Mouse (Mus musculus): ENCODE results near the gene Hrc.

Hrc gene

GRCm38 (mm10) chr7:45365742-45366651 lies 30.9 kb downstream of the Hrc start:
- peak; percentile 44 for DNase-seq (ENCODE audit: low read depth)

- no peak for DNase-seq (ENCODE audit: low read depth)
These were observed 31.5 kb downstream of the Hrc start, which contains the start of gene Ppfia3 for GRCm38 (mm10) chr7:45366652-45367019. Ppfia3 (minus strand) TSS chr7:45367019.

GRCm38 (mm10) chr7:45367020-45367880 lies 32.2 kb downstream of the Hrc start:
- peak; percentile 97 for DNase-seq (ENCODE audit: low read depth)

GRCm38 (mm10) chr7:45368178-45368577 lies 33.1 kb downstream of the Hrc start:
- DNase-seq (ENCODE audit: low read depth) = no peak

- peak; percentile 33 for DNase-seq (ENCODE audit: low read depth)
These were observed 34.1 kb downstream of the Hrc start for GRCm38 (mm10) chr7:45369022-45369745.

- no peak for DNase-seq (ENCODE audit: low read depth)
These were observed 34.9 kb downstream of the Hrc start for GRCm38 (mm10) chr7:45369836-45370474.

- DNase-seq (ENCODE audit: low read depth) = peak; percentile 92
These were observed 35.6 kb downstream of the Hrc start, which contains the start of gene Lin7b for GRCm38 (mm10) chr7:45370475-45371311. Lin7b (minus strand) TSS chr7:45370583.

GRCm38 (mm10) chr7:45372371-45372770 lies 37.3 kb downstream of the Hrc start:
- no peak for DNase-seq (ENCODE audit: low read depth)

- no peak for DNase-seq (ENCODE audit: low read depth)
These were observed 39.5 kb downstream of the Hrc start for GRCm38 (mm10) chr7:45374620-45375019.

GRCm38 (mm10) chr7:45376057-45376456 lies 41.0 kb downstream of the Hrc start:
- DNase-seq (ENCODE audit: low read depth) = no peak

- no peak for DNase-seq (ENCODE audit: low read depth)
These were observed 51.0 kb downstream of the Hrc start for GRCm38 (mm10) chr7:45386077-45386476.
